Mouse (Mus musculus): ENCODE data around the gene Ctnnb1.

The Ctnnb1 gene

DNA sequence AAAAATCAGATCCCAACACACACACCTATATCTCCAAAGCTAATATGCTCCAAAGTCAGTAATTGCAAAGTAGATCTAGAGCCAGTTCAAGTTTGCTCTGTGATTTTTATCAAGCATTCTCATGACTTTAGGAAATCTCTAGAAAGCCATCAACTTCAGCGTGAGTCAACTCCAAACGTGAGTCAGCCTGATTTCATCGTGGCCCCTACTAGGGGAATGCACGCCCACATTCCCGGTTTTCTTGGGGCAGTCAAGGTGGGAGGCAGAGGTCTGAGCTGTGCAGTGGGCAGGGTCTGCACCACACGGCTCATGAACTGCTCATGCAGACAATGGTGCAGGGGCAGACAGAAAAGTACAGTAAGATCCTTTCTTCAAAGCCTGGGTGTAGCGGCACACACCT lies 76.9 kb downstream of the Ctnnb1 start:
- no peak for DNase-seq
